Mouse (Mus musculus) brain, embryonic 14.5 days (tissue): ENCODE results near the gene P2ry1.

ENCODE experiments used
- CTCF ChIP-seq: fragments of 200-500 bp; IDR thresholded peaks from 2 replicates; pipeline ENCODE4 v1.5.1; 2012; ENCODE audit warnings: inconsistent platforms, mild to moderate bottlenecking, moderate library complexity, borderline replicate concordance; ENCODE audit not compliant: insufficient read depth, insufficient read length; ENCODE audit errors: extremely low read depth
- POLR2A ChIP-seq: fragments of 200-500 bp; IDR thresholded peaks from 2 replicates; pipeline ENCODE4 v1.6.1; 2012; ENCODE audit warnings: mild to moderate bottlenecking, inconsistent platforms, borderline replicate concordance; ENCODE audit not compliant: poor library complexity, insufficient read depth, insufficient read length, severe bottlenecking; ENCODE audit errors: extremely low read depth

- TF ChIP-seq CTCF: no peak
- no peak for TF ChIP-seq POLR2A
Measured at GRCm38 (mm10) chr3:60998064-60998463, 4.5 kb upstream of the P2ry1 start.
